Mouse (Mus musculus): ENCODE measurements around the gene Kidins220. TPM values are rescaled to one million over a fixed set of nuclear protein-coding genes. Genes with fewer than 3 reads are reported as not detected.
A peak's percentile ranks its signal among the peaks of the same experiment; 100 is the strongest.

The Kidins220 gene
- polyA plus RNA-seq, 1 experiment from 2014 or later: 32.7 TPM

GRCm38 (mm10) chr12:25097052-25097209, 122.2 kb downstream of the Kidins220 start, which contains the start of gene Id2:
Gene Id2 (minus strand): TSS chr12:25097140.
- no peaks in the 10 kb centered on the region for H3K9me3 ChIP-seq (replicated peaks; ENCODE audit: control insufficient read depth, low read length)
- H3K4me3 ChIP-seq (replicated peaks; ENCODE audit: low read length): peak within 1 kb of the TSS; percentile 84
- no peaks in the 10 kb centered on the region for H3K36me3 ChIP-seq (ENCODE audit: control insufficient read depth, insufficient read depth, low read length)
- no peaks in the 10 kb centered on the region for H3K27me3 ChIP-seq (ENCODE audit: control insufficient read depth, insufficient read depth, low read length)
- peak within 1 kb of the TSS; percentile 87 for H3K4me2 ChIP-seq (ENCODE audit: low read depth, low read length)
- WGBS: 3% methylated on average over 1 of the region's 1 CpGs
- H3K27ac ChIP-seq (ENCODE audit: low read length): peak within 1 kb of the TSS; percentile 99
- H3K9ac ChIP-seq (ENCODE audit: low read length): peak within 1 kb of the TSS; percentile 86
- ATAC-seq (ENCODE audit: insufficient read depth, low FRiP score): no peak
- H3K4me1 ChIP-seq (ENCODE audit: control insufficient read depth, insufficient read depth, low read length): peaks cover 43% of the 10 kb centered on the region

DNA sequence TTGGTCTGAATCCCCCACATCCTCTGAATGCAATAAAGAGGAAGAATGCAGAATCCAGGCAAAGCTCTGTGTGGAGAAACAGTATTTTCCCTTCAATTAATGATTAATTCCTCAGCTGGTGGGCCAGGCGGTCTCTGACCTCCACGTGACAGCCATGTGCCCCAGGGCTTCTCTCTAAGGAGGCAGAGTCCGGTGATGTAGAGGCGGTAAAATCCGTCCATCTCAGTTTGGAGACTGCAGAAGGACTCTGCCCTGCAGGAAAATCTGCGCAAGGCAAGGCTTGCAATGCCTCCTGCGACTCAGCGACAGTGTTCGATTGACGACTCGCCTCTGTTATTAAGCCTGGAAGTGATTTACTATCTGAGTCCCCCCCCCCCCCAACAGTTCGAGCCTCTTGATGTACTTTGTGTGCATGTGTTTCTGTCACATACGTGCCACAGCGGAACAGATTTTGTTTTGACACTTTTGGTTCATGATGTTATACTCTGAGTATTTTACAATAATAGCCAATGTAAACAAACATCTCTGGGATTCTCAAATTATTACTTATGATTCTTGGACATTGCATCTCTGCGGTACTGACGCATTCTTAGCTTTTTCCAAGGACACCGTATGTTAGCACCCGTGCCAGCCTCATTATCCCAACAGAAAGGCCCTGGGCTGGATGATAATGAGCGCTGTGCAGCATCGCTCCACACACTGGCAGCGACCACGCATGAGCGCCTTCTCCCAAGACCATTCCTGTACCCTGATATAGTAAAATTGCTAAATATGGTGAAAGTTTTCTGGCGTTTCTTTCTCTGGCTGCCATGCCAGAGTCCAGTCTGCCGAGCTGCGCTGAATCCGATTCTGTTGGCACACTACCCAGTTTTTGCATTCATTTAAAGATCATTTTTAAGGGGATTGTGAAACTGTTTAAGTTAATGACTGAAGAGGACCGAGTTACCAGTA, 122.8 kb downstream of the Kidins220 start:
- peaks cover 41% of the 10 kb centered on the region for H3K4me1 ChIP-seq (ENCODE audit: control insufficient read depth, insufficient read depth, low read length)
- no peak for ATAC-seq (ENCODE audit: insufficient read depth, low FRiP score)

DNA sequence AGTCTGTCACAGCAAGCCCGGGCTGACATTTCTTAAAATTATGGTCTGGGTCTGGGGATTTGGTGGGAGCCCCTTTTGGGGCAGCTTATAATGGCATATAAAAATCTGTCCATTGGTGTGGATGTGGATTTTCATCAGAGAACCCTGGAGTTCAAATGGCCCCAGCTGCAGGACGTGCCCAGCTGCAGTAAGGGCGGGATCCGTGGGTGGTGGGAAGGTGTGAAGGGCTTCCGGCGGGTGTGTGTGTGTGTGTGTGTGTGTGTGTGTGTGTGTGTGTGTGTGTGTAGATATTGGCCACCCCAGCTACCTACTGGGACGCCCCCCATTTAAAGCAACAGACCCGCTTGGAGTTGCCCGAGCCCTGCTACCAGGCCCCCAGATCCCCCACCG, 123.4 kb downstream of the Kidins220 start:
- peak overlapping the region; percentile 84 for H3K4me3 ChIP-seq (replicated peaks; ENCODE audit: low read length)
- H3K4me1 ChIP-seq (ENCODE audit: control insufficient read depth, insufficient read depth, low read length): peaks cover 35% of the 10 kb centered on the region; the same call in 1 of the 2 replicates
- H3K9ac ChIP-seq (ENCODE audit: low read length): peak overlapping the region; percentile 86
- 2% methylated on average over 10 of the region's 10 CpGs for WGBS
- H3K27me3 ChIP-seq (ENCODE audit: control insufficient read depth, insufficient read depth, low read length): no peaks in the 10 kb centered on the region
- H3K9me3 ChIP-seq (replicated peaks; ENCODE audit: control insufficient read depth, low read length): no peaks in the 10 kb centered on the region
- H3K27ac ChIP-seq (ENCODE audit: low read length): peak overlapping the region; percentile 99
- no peaks in the 10 kb centered on the region for H3K36me3 ChIP-seq (ENCODE audit: control insufficient read depth, insufficient read depth, low read length)
- no peak for ATAC-seq (ENCODE audit: insufficient read depth, low FRiP score)
- peak overlapping the region; percentile 87 for H3K4me2 ChIP-seq (ENCODE audit: low read depth, low read length)

More for the DNA sequence above, 122.8 kb downstream of the Kidins220 start:
- 8% methylated on average over 28 of the region's 28 CpGs for WGBS
- no peaks in the 10 kb centered on the region for H3K27me3 ChIP-seq (ENCODE audit: control insufficient read depth, insufficient read depth, low read length)
- H3K9me3 ChIP-seq (replicated peaks; ENCODE audit: control insufficient read depth, low read length): no peaks in the 10 kb centered on the region
- no peaks in the 10 kb centered on the region for H3K36me3 ChIP-seq (ENCODE audit: control insufficient read depth, insufficient read depth, low read length)
- H3K9ac ChIP-seq (ENCODE audit: low read length): peak overlapping the region; percentile 86
- H3K4me2 ChIP-seq (ENCODE audit: low read depth, low read length): peak overlapping the region; percentile 87
- H3K4me3 ChIP-seq (replicated peaks; ENCODE audit: low read length): peak overlapping the region; percentile 84
- peak overlapping the region; percentile 99 for H3K27ac ChIP-seq (ENCODE audit: low read length)

GRCm38 (mm10) chr12:25098561-25099312, 124.0 kb downstream of the Kidins220 start:
- peak overlapping the region; percentile 86 for H3K9ac ChIP-seq (ENCODE audit: low read length)
- ATAC-seq (ENCODE audit: insufficient read depth, low FRiP score): peak; percentile 86
- whole genome bisulfite sequencing: under 1% methylated on average over 61 of the region's 61 CpGs
- peak overlapping the region; percentile 84 for H3K4me3 ChIP-seq (replicated peaks; ENCODE audit: low read length)
- H3K27ac ChIP-seq (ENCODE audit: low read length): peak overlapping the region; percentile 99
- H3K27me3 ChIP-seq (ENCODE audit: control insufficient read depth, insufficient read depth, low read length): no peaks in the 10 kb centered on the region
- H3K9me3 ChIP-seq (replicated peaks; ENCODE audit: control insufficient read depth, low read length): no peaks in the 10 kb centered on the region
- peaks cover 32% of the 10 kb centered on the region; the same call in 1 of the 2 replicates for H3K4me1 ChIP-seq (ENCODE audit: control insufficient read depth, insufficient read depth, low read length)
- peak overlapping the region; percentile 87 for H3K4me2 ChIP-seq (ENCODE audit: low read depth, low read length)
- no peaks in the 10 kb centered on the region for H3K36me3 ChIP-seq (ENCODE audit: control insufficient read depth, insufficient read depth, low read length)

- ATAC-seq (ENCODE audit: insufficient read depth, low FRiP score): peak; percentile 12; the same call in 1 of the 2 replicates
Measured at GRCm38 (mm10) chr12:25099313-25099562, 124.5 kb downstream of the Kidins220 start.

GRCm38 (mm10) chr12:25099563-25100408, 125.1 kb downstream of the Kidins220 start:
- H3K36me3 ChIP-seq (ENCODE audit: control insufficient read depth, insufficient read depth, low read length): no peaks in the 10 kb centered on the region
- WGBS: under 1% methylated on average over 38 of the region's 38 CpGs
- peak overlapping the region; percentile 86 for H3K9ac ChIP-seq (ENCODE audit: low read length)
- no peaks in the 10 kb centered on the region for H3K27me3 ChIP-seq (ENCODE audit: control insufficient read depth, insufficient read depth, low read length)
- peaks cover 32% of the 10 kb centered on the region; the same call in 1 of the 2 replicates for H3K4me1 ChIP-seq (ENCODE audit: control insufficient read depth, insufficient read depth, low read length)
- H3K4me3 ChIP-seq (replicated peaks; ENCODE audit: low read length): peak overlapping the region; percentile 84
- H3K27ac ChIP-seq (ENCODE audit: low read length): peak overlapping the region; percentile 99
- ATAC-seq (ENCODE audit: insufficient read depth, low FRiP score): no peak
- H3K4me2 ChIP-seq (ENCODE audit: low read depth, low read length): peak overlapping the region; percentile 87
- no peaks in the 10 kb centered on the region for H3K9me3 ChIP-seq (replicated peaks; ENCODE audit: control insufficient read depth, low read length)

More at GRCm38 (mm10) chr12:25099313-25099562, 124.5 kb downstream of the Kidins220 start:
- Histone ChIP-seq H3K4me2 (ENCODE audit: low read depth, low read length) (peak overlapping the region; percentile 87), H3K27me3 (ENCODE audit: control insufficient read depth, insufficient read depth, low read length) (no peaks in the 10 kb centered on the region), H3K36me3 (ENCODE audit: control insufficient read depth, insufficient read depth, low read length) (no peaks in the 10 kb centered on the region), H3K9ac (ENCODE audit: low read length) (peak overlapping the region; percentile 86), H3K4me3 (replicated peaks; ENCODE audit: low read length) (peak overlapping the region; percentile 84), H3K9me3 (replicated peaks; ENCODE audit: control insufficient read depth, low read length) (no peaks in the 10 kb centered on the region), H3K4me1 (ENCODE audit: control insufficient read depth, insufficient read depth, low read length) (peaks cover 32% of the 10 kb centered on the region; the same call in 1 of the 2 replicates), H3K27ac (ENCODE audit: low read length) (peak overlapping the region; percentile 99)
- WGBS: under 1% methylated on average over 9 of the region's 9 CpGs

GRCm38 (mm10) chr12:25100411-25101217, 125.9 kb downstream of the Kidins220 start:
- Histone ChIP-seq H3K27ac (ENCODE audit: low read length) (peak overlapping the region; percentile 99), H3K27me3 (ENCODE audit: control insufficient read depth, insufficient read depth, low read length) (no peaks in the 10 kb centered on the region), H3K4me3 (replicated peaks; ENCODE audit: low read length) (peak overlapping the region; percentile 84), H3K4me2 (ENCODE audit: low read depth, low read length) (peak overlapping the region; percentile 87), H3K9me3 (replicated peaks; ENCODE audit: control insufficient read depth, low read length) (no peaks in the 10 kb centered on the region), H3K9ac (ENCODE audit: low read length) (peak overlapping the region; percentile 86), H3K36me3 (ENCODE audit: control insufficient read depth, insufficient read depth, low read length) (no peaks in the 10 kb centered on the region), H3K4me1 (ENCODE audit: control insufficient read depth, insufficient read depth, low read length) (peaks cover 32% of the 10 kb centered on the region; the same call in 1 of the 2 replicates)
- no peak for ATAC-seq (ENCODE audit: insufficient read depth, low FRiP score)
- WGBS: under 1% methylated on average over 57 of the region's 59 CpGs

DNA sequence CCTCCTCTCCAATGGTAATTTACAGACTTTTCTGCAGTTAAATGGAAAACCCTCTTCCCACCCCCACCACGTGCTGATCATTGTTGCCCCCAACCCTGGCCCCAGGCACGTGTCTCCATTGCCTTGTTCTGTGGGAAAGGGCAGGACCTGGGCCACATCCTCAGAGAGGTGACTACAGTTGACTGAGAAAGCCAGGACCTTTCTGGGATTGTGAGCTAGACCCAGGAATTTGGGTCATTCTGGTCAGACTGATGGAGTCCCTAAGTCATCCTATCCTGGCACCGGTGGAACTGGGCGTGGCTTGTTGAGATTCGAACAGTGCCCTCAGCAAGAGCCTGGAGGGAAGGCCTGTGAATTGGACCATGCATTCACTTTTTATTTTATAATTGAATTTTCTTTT, 126.7 kb downstream of the Kidins220 start:
- ATAC-seq (ENCODE audit: insufficient read depth, low FRiP score): no peak
- Histone ChIP-seq H3K4me2 (ENCODE audit: low read depth, low read length) (peak overlapping the region; percentile 87), H3K4me1 (ENCODE audit: control insufficient read depth, insufficient read depth, low read length) (peaks cover 32% of the 10 kb centered on the region; the same call in 1 of the 2 replicates), H3K36me3 (ENCODE audit: control insufficient read depth, insufficient read depth, low read length) (no peaks in the 10 kb centered on the region), H3K27ac (ENCODE audit: low read length) (peak overlapping the region; percentile 99), H3K9ac (ENCODE audit: low read length) (peak overlapping the region; percentile 86), H3K27me3 (ENCODE audit: control insufficient read depth, insufficient read depth, low read length) (no peaks in the 10 kb centered on the region), H3K4me3 (replicated peaks; ENCODE audit: low read length) (peak overlapping the region; percentile 84; the same call in 1 of the 2 replicates), H3K9me3 (replicated peaks; ENCODE audit: control insufficient read depth, low read length) (no peaks in the 10 kb centered on the region)
- WGBS: 19% methylated on average over 5 of the region's 5 CpGs
